Mouse (Mus musculus) layer of hippocampus, adult 9-10 months (tissue): Measurements from ENCODE around the gene Rps18.
"Not testable (repeated sequence)": the region's sequence is repeated elsewhere in the genome, so short reads cannot be mapped to it uniquely, and the experiment has no call there.

Experiments
- DNase-seq: peaks from one replicate; pipeline ENCODE4 v3.0.0; 2022; ENCODE audit warnings: low spot score

Rps18 gene

DNA sequence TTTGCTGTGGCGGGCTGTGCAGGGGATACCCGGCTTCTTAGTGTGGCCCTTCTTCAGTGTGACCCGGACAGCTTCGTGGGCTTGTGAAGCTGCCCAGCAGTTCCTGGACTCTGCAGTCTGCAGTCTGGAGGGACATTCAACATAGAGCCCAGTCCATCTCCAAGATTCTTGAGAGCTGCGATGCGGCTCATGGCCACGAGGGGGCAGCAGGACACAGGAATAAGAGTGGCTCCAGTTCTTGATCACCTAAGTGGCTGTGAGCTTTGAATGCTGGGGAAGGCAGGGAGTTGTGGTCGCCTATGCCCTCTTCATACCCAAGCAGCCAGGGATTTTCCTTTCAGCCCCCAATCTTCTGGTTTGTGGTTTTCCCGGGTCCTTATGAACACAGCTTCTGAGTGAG lies 12.7 kb upstream of the Rps18 start:
- no peak for DNase-seq

- no peak for DNase-seq
Measured at GRCm38 (mm10) chr17:33965846-33966550, 10.2 kb upstream of the Rps18 start.

DNA sequence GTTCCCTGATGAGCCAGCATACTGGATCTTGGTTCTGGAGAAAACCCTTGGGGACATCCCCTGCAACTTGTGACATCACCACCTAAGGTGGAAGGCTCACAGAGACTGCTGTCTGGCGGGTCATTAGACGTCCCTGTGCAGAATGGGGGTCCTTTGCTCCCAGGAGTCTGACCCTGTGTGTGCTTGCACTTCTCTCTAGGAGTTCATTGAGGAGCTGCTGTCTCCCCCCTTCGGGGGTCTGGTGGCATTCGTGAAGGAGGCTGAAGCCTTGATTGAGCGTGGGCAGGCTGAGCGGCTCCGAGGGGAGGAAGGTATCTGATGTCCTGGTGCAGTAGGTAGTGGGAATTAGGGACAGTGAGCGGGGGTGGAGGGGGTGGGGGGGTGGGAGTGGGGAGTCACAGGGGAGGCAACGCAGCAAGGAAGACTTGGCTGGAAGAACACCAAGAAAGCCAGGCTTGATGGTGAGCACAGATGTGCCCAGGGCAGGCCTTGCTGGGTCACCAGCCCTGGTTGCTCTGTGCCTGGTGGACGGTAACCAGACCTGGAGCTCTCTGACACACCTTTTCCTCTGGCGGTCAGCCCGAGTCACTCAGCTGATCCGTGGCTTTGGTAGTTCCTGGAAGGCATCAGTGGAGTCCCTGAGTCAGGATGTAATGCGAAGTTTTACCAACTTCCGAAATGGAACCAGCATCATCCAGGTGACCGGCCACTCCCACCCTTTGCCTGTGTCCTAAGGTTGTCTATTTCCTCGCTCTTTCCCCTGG lies 9.5 kb upstream of the Rps18 start:
- no peak for DNase-seq

- no peak for DNase-seq
Measured at GRCm38 (mm10) chr17:33962876-33963275, 7.1 kb upstream of the Rps18 start.

DNA sequence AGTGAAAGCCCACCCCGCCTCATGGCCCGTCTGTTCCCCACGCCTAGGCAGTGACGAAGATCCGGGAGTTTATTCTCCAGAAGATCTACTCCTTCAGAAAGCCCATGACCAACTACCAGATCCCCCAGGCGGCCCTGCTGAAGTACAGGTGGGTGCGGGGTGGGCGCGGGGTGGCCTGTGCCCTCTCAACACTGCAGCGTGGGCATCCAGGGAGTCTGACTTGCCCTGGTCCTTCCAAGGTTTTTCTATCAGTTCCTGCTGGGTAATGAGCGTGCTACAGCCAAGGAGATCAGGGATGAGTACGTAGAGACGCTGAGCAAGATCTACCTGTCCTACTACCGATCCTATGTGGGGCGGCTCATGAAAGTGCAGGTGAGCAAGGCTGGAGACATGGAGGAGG lies 4.1 kb upstream of the Rps18 start:
- DNase-seq = no peak

GRCm38 (mm10) chr17:33959135-33959534 lies 3.3 kb upstream of the Rps18 start:
- no peak for DNase-seq

DNA sequence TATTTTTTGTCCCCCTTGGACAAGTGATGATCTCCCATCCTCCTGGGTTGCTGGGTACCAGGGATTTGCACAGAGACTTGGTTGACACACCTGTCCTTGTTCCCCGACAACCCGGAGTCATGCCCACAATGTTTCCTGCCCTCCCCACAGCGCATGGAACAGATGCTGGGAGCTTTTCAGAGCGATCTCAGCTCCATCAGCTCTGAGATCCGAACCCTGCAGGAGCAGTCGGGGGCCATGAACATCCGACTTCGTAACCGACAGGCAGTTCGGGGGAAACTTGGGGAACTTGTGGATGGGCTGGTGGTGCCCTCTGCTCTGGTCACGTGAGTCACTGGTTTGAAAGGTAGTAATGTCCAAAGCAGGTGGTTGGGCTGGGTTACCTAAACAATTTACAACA lies 2.6 kb upstream of the Rps18 start:
- no peak for DNase-seq

DNA sequence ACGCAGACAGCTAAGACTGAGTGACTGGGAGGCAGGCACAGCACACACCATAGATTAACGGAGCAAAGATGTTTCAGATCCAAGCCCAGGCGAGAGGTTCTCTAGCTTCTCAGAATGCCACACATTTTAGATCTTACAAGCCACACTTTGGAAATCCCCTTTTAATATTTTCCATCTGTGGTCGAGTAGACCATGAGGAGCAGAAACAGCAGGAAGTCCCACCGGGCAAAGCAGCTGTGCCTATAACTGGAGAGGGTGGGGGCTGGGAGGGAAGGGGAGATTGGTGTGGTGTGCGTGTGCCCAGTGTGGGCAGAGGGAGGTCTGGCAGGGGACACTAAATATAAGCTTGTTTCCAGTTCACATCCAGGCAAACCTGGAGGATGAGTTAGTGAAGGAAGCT lies 1.7 kb upstream of the Rps18 start:
- no peak for DNase-seq

- DNase-seq = no peak
Measured at GRCm38 (mm10) chr17:33956336-33956735, 535 bp upstream of the Rps18 start.

DNA sequence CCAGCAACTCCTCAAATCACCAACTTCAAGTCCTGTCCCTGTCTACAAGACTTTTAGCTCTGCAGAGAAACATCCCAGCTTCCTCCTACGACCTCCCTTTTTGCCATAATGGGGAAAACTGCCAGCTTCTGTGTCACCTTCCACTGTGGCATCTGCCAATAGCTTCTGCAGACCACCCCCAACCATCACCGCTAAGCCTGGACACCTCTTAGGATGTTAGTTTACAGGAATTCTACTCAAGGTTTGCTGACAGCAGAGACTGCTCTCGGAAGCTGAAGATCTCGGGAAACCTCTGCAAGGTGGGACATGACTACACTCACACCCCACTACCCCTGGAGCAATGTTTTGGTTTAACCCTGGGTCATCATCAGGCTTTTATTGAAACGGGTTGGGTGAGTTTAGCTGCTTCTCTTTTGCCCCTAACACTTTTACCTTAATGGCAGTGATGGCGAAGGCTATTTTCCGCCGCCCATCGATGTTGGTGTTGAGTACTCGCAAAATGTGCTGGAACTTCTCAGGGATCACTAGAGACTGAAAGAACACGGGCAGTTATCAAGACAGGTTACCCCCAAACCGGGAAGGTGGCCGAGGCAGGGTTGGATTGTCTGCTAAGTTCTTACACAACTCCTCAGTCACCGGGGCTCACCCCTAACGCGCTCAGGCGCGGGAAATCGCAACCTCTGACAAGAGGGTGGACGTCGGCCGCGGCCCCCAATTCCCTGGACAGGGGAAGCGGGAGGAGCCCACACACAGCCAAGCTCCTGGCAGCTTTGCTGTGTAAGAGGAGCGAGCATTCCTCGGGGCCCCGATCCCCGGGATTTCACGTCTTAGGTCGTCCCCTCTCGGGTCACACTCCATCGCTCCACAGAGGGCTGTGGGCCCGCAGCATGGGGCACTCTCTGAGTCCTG lies 901 bp downstream of the Rps18 start:
- DNase-seq = no peak

GRCm38 (mm10) chr17:33953961-33954565 lies 1.7 kb downstream of the Rps18 start:
- no peak for DNase-seq

DNA sequence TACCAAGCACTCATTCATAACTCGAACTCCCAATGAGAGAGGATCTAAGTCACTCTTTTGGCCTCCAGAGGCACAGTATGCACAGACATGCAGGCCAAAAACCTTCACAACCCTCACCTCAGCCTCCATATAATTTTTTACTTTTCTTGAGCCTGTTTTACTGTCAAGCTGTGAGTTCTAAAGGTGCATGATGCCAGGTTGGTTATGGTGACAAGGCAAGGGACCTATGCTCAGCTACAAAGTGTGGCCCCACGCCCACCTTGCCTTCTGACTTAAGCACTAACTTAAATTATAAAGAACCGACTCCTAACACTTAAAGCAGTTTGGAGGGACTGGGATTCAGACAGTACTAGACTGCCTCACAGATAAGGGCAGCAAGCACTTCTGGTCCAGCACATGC lies 2.5 kb downstream of the Rps18 start:
- no peak for DNase-seq

DNA sequence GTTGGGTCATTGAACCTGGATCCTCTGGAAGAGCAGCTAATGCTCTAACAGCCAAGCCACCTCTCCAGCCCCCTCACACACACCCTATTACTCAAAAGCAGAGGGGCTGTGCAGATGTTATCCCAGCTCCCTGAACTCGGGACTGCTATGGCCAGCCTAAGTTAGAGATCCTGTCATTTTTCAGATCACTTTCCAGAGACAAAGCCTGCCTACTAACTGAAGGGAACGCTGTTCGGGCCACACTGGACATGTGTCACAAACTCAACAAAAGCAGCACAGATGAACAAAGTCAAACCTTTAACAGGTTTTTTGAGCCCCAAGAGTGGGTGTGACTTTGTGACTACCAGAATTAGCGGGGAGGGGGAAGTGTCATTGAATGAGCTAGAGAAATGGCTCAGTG lies 2.9 kb downstream of the Rps18 start:
- no peak for DNase-seq

DNA sequence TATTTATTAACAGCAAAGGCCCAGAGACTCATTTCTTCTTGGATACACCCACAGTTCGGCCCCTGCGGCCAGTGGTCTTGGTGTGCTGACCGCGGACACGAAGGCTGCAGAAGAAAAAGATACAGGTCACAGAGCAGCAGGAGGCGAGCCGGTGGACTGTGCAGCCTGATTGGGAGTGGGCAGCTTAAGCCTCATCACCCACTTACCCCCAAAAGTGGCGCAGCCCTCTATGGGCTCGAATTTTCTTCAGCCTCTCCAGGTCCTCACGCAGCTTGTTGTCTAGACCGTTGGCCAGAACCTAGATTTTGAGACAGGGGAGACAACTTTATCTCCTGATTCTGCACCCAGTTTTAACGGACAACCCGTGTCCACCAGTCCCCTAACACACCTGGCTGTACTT lies 3.8 kb downstream of the Rps18 start:
- not testable (repeated sequence) for DNase-seq

DNA sequence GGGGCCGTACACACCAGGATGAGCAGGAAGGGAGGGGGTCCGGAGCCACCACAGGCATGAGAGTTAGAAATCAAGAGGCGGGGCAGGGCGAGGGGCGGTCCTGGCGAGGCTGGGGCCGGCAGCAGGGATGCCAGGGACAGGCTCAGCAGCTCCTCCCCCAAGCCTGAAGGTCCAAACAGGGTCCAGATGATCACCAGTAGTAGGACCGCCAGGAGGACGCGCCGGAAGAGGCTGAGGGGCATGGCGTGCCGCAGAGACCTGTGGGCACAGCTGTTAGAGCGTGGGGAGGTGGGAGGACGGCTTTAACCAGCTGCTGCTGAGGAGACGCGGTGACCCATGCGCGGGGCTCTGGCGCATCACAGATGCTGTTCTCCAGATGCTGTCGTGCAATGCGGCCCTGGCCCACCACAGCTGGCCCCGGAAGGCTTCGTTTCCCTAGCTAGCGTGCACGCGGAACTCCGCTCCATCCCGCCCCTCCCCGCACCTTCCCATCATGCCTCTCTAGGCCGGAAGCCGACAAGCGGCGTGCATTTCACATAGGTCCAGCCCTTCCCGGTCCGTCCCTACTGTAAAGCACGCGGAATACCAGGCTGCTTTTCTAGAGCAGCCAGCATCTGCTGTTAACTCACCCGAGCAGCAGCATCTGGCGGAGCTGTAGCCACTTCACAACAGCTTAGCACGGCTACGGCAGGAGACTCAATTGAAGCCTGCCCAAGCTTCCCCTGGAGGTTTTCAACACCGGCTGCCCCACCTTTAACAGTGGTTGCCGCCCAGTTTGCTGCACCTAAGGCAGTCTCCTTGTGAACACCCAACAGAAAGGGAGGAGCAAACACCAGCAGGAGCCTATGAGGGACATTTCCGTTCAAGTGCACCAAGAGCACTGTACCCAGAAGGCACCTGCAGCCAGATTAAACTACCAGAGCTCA lies 4.5 kb downstream of the Rps18 start, which contains the start of gene B3galt4:
Gene B3galt4, minus strand, starts transcription at position 468 of the 926 bp plus-strand sequence.
- no peak for DNase-seq

DNA sequence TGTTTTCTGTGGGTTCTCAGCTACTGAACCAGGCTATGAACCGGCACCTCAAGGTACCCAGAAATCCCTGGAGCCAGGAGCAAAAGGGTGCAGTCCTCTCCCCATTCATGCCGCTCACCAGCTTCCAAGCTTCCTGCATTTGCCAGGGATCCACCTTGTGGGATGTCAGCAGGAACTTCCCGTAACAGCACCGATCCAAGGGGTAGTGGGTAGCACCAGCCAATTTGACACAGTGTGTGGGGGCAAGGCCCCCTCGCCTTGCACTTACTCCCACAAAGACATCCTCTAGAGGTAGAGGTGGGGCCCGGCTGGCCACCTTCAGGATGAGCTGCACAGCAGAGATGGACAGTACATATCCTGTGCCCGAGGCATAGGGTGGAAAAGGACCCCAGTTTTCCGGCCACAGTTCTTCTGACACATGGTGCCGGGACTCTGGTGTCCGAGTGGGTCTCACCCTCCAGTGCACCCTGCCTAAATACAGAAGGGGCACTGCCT lies 5.6 kb downstream of the Rps18 start:
- DNase-seq = no peak

DNA sequence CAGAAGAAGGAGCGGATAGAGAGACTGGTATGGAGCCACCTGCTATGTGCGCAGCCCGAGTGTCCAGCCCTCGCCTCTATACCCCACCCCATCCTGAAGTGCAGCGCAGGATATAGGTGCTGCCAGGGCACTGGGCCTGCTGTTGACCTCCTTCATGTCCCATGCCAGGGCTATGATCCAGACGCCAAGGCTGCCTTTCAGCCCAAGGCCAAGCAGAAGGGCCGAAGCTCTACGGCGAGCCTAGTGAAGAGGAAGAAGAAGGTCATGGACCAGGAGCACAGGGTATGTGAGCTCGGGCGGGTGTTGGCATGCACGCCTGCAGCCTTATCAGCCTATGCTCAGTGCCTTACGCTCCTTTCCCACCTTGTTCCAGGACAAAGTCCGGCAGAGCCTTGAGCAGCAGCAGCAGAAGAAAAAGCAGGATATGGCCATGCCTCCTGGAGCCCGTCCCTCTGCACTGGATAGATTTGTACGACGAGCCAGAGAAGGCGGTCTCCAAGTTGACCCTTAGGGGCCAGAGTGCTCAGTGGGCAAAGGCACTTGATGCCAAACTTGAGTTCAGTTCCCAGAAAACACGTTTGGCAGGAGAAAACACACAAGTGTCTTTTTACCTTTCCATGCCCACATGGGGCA lies 6.8 kb downstream of the Rps18 start:
- no peak for DNase-seq

- no peak for DNase-seq
Measured at GRCm38 (mm10) chr17:33948090-33948904, 7.5 kb downstream of the Rps18 start.

- no peak for DNase-seq
Measured at GRCm38 (mm10) chr17:33947430-33948089, 8.2 kb downstream of the Rps18 start.
